Mouse (Mus musculus) olfactory bulb, adult 2 months (tissue): ENCODE measurements around the gene Gemin4.

ENCODE experiments used
- CTCF ChIP-seq: fragments of 200-500 bp; IDR thresholded peaks from 2 replicates; pipeline ENCODE4 v1.5.1; 2012; ENCODE audit warnings: low read depth, mild to moderate bottlenecking, low read length, moderate library complexity; ENCODE audit not compliant: insufficient read depth
- POLR2A ChIP-seq: fragments of 200-500 bp; IDR thresholded peaks from 2 replicates; pipeline ENCODE4 v1.6.1; 2012; ENCODE audit warnings: mild to moderate bottlenecking, low read depth, low read length, moderate library complexity; ENCODE audit not compliant: insufficient read depth

DNA sequence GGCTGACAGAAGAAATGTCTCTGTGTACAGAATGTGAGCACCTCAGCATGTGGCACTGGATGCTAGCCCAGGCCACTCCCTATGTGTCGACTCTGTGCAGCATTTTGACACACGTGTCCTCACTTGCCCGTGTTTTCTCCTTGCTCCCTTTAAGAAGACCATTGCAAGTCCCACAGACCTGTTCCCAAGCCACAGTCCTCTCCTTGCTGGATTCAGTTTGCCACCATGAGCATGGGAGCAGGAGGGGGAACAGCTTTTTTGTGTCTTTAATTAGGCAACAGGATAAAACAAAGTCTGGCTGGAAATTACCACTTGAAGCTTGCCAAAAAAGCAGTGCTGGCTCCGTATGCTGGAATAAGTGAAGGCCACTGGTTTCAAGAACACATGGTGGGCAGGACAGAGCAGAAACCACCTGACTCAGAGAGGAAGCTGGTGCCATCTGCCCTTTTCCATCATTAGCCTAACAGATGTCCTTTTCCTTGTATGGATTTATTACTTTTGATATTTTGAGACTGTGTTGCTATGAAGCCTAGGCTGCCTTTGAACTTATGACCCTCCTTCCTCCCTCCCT is 38.1 kb upstream of the Gemin4 start:
- TF ChIP-seq CTCF: no peak
- no peak for TF ChIP-seq POLR2A
